Mouse (Mus musculus): ENCODE results near the gene Irx4. TPM values are rescaled to one million over a fixed set of nuclear protein-coding genes. Genes with fewer than 3 reads are reported as not detected.

Irx4 gene
- polyA plus RNA-seq, 1 experiment from 2014 or later: not detected

- no peak overlapping the region for H3K9ac ChIP-seq
- peak overlapping the region; percentile 26 for H3K4me3 ChIP-seq
- H3K9me3 ChIP-seq (replicated peaks): no peaks in the 10 kb centered on the region
- peak overlapping the region; percentile 55 for H3K4me2 ChIP-seq
- 0 out of 2 replicates have a peak, but pooled peaks have one; percentile 24 for ATAC-seq
- H3K36me3 ChIP-seq (ENCODE audit: poor library complexity, severe bottlenecking): no peaks in the 10 kb centered on the region
- peaks cover 98% of the 10 kb centered on the region for H3K27me3 ChIP-seq
- H3K4me1 ChIP-seq: peaks cover 25% of the 10 kb centered on the region
- no peak overlapping the region for H3K27ac ChIP-seq
- WGBS: under 1% methylated on average over 53 of the region's 53 CpGs
Measured at GRCm38 (mm10) chr13:73271336-73272242, 11.3 kb downstream of the Irx4 start.

- no peak overlapping the region for H3K27ac ChIP-seq
- no peak for ATAC-seq
- peaks cover 25% of the 10 kb centered on the region for H3K4me1 ChIP-seq
- H3K36me3 ChIP-seq (ENCODE audit: poor library complexity, severe bottlenecking): no peaks in the 10 kb centered on the region
- H3K4me3 ChIP-seq: no peak overlapping the region
- H3K9ac ChIP-seq: no peak overlapping the region
- peaks cover 89% of the 10 kb centered on the region for H3K27me3 ChIP-seq
- no peaks in the 10 kb centered on the region for H3K9me3 ChIP-seq (replicated peaks)
- H3K4me2 ChIP-seq: no peak overlapping the region
Measured at GRCm38 (mm10) chr13:73272794-73273282, 12.6 kb downstream of the Irx4 start.

GRCm38 (mm10) chr13:73273536-73273935 is 13.3 kb downstream of the Irx4 start:
- Histone ChIP-seq H3K4me3 (no peak overlapping the region), H3K27me3 (peaks cover 84% of the 10 kb centered on the region), H3K36me3 (ENCODE audit: poor library complexity, severe bottlenecking) (no peaks in the 10 kb centered on the region), H3K4me2 (no peak overlapping the region), H3K9me3 (replicated peaks) (no peaks in the 10 kb centered on the region), H3K9ac (no peak overlapping the region), H3K27ac (no peak overlapping the region), H3K4me1 (peaks cover 22% of the 10 kb centered on the region)
- WGBS: 31% methylated on average over 1 of the region's 1 CpGs
- no peak for ATAC-seq

GRCm38 (mm10) chr13:73277361-73277760 is 17.1 kb downstream of the Irx4 start:
- H3K27ac ChIP-seq: no peak overlapping the region
- no peaks in the 10 kb centered on the region for H3K9me3 ChIP-seq (replicated peaks)
- ATAC-seq: no peak
- H3K4me2 ChIP-seq: no peak overlapping the region
- peaks cover 54% of the 10 kb centered on the region for H3K27me3 ChIP-seq
- WGBS: 84% methylated on average over 6 of the region's 6 CpGs
- H3K4me3 ChIP-seq: no peak overlapping the region
- no peak overlapping the region for H3K9ac ChIP-seq
- H3K36me3 ChIP-seq (ENCODE audit: poor library complexity, severe bottlenecking): no peaks in the 10 kb centered on the region
- H3K4me1 ChIP-seq: no peaks in the 10 kb centered on the region

GRCm38 (mm10) chr13:73277797-73278196 is 17.5 kb downstream of the Irx4 start:
- WGBS: 81% methylated on average over 1 of the region's 1 CpGs
- H3K9ac ChIP-seq: no peak overlapping the region
- H3K4me3 ChIP-seq: no peak overlapping the region
- no peaks in the 10 kb centered on the region for H3K4me1 ChIP-seq
- no peaks in the 10 kb centered on the region for H3K36me3 ChIP-seq (ENCODE audit: poor library complexity, severe bottlenecking)
- no peak overlapping the region for H3K27ac ChIP-seq
- H3K27me3 ChIP-seq: peaks cover 52% of the 10 kb centered on the region
- no peak overlapping the region for H3K4me2 ChIP-seq
- H3K9me3 ChIP-seq (replicated peaks): no peaks in the 10 kb centered on the region
- no peak for ATAC-seq

- peaks cover 40% of the 10 kb centered on the region for H3K27me3 ChIP-seq
- H3K4me3 ChIP-seq: no peak overlapping the region
- ATAC-seq: no peak
- no peaks in the 10 kb centered on the region for H3K4me1 ChIP-seq
- H3K27ac ChIP-seq: no peak overlapping the region
- no peaks in the 10 kb centered on the region for H3K9me3 ChIP-seq (replicated peaks)
- WGBS: 74% methylated on average over 1 of the region's 1 CpGs
- H3K9ac ChIP-seq: no peak overlapping the region
- no peak overlapping the region for H3K4me2 ChIP-seq
- no peaks in the 10 kb centered on the region for H3K36me3 ChIP-seq (ENCODE audit: poor library complexity, severe bottlenecking)
Measured at GRCm38 (mm10) chr13:73279196-73279595, 18.9 kb downstream of the Irx4 start.

GRCm38 (mm10) chr13:73282407-73282806 is 22.1 kb downstream of the Irx4 start:
- Histone ChIP-seq H3K4me2 (no peak overlapping the region), H3K27ac (no peak overlapping the region), H3K9ac (no peak overlapping the region), H3K36me3 (ENCODE audit: poor library complexity, severe bottlenecking) (no peaks in the 10 kb centered on the region), H3K4me1 (no peaks in the 10 kb centered on the region), H3K9me3 (replicated peaks) (no peaks in the 10 kb centered on the region), H3K4me3 (no peak overlapping the region), H3K27me3 (peaks cover 18% of the 10 kb centered on the region; the same call in 1 of the 2 replicates)
- no peak for ATAC-seq
- WGBS: 95% methylated on average over 2 of the region's 2 CpGs

GRCm38 (mm10) chr13:73283534-73283933 is 23.3 kb downstream of the Irx4 start:
- no peak for ATAC-seq
- 93% methylated on average over 1 of the region's 1 CpGs for WGBS
- Histone ChIP-seq H3K27ac (no peak overlapping the region), H3K27me3 (peaks cover 12% of the 10 kb centered on the region; the same call in 1 of the 2 replicates), H3K9ac (no peak overlapping the region), H3K36me3 (ENCODE audit: poor library complexity, severe bottlenecking) (no peaks in the 10 kb centered on the region), H3K4me2 (no peak overlapping the region), H3K9me3 (replicated peaks) (no peaks in the 10 kb centered on the region), H3K4me1 (no peaks in the 10 kb centered on the region), H3K4me3 (no peak overlapping the region)

- Histone ChIP-seq H3K9me3 (replicated peaks) (no peaks in the 10 kb centered on the region), H3K27me3 (no peaks in the 10 kb centered on the region), H3K4me2 (no peak overlapping the region), H3K9ac (no peak overlapping the region), H3K27ac (no peak overlapping the region), H3K36me3 (ENCODE audit: poor library complexity, severe bottlenecking) (no peaks in the 10 kb centered on the region), H3K4me3 (no peak overlapping the region), H3K4me1 (no peaks in the 10 kb centered on the region)
- no peak for ATAC-seq
- WGBS: 88% methylated on average over 6 of the region's 6 CpGs
Measured at GRCm38 (mm10) chr13:73290206-73290605, 29.9 kb downstream of the Irx4 start.

- 49% methylated on average over 2 of the region's 2 CpGs for WGBS
- H3K36me3 ChIP-seq (ENCODE audit: poor library complexity, severe bottlenecking): no peaks in the 10 kb centered on the region
- H3K4me2 ChIP-seq: no peak overlapping the region
Measured at GRCm38 (mm10) chr13:73291102-73291501, 30.8 kb downstream of the Irx4 start.

GRCm38 (mm10) chr13:73298717-73299116 is 38.4 kb downstream of the Irx4 start:
- H3K9me3 ChIP-seq (replicated peaks): no peaks in the 10 kb centered on the region
- no peak overlapping the region for H3K4me2 ChIP-seq
- H3K36me3 ChIP-seq (ENCODE audit: poor library complexity, severe bottlenecking): no peaks in the 10 kb centered on the region
- no peak overlapping the region for H3K9ac ChIP-seq
- H3K4me1 ChIP-seq: no peaks in the 10 kb centered on the region
- ATAC-seq: no peak
- no peak overlapping the region for H3K27ac ChIP-seq
- no peak overlapping the region for H3K4me3 ChIP-seq
- 78% methylated on average over 4 of the region's 4 CpGs for whole genome bisulfite sequencing
- no peaks in the 10 kb centered on the region for H3K27me3 ChIP-seq

More at GRCm38 (mm10) chr13:73291102-73291501, 30.8 kb downstream of the Irx4 start:
- Histone ChIP-seq H3K27me3 (no peaks in the 10 kb centered on the region), H3K9ac (no peak overlapping the region), H3K27ac (no peak overlapping the region), H3K9me3 (replicated peaks) (no peaks in the 10 kb centered on the region), H3K4me3 (no peak overlapping the region), H3K4me1 (no peaks in the 10 kb centered on the region)
- no peak for ATAC-seq

- H3K4me2 ChIP-seq: no peak overlapping the region
- no peak overlapping the region for H3K4me3 ChIP-seq
- ATAC-seq: no peak
- H3K9me3 ChIP-seq (replicated peaks): no peaks in the 10 kb centered on the region
- H3K27me3 ChIP-seq: no peaks in the 10 kb centered on the region
- H3K9ac ChIP-seq: no peak overlapping the region
- 86% methylated on average over 5 of the region's 5 CpGs for WGBS
- H3K36me3 ChIP-seq (ENCODE audit: poor library complexity, severe bottlenecking): no peaks in the 10 kb centered on the region
- no peaks in the 10 kb centered on the region for H3K4me1 ChIP-seq
- H3K27ac ChIP-seq: no peak overlapping the region
Measured at GRCm38 (mm10) chr13:73299322-73299721, 39.0 kb downstream of the Irx4 start.
